Mouse (Mus musculus): Measurements from ENCODE around the gene Pwp2. TPM values are rescaled to one million over a fixed set of nuclear protein-coding genes. Genes with fewer than 3 reads are reported as not detected.
"Not testable (repeated sequence)": the region's sequence is repeated elsewhere in the genome, so short reads cannot be mapped to it uniquely, and the experiment has no call there.

Pwp2 gene
- total and polyA plus RNA-seq, 2 experiments from 2014 or later = 16.4 to 30.0 TPM

GRCm38 (mm10) chr10:78126311-78126710, 58.6 kb downstream of the Pwp2 start:
- 91% methylated on average over 5 of the region's 5 CpGs for WGBS
- Histone ChIP-seq H3K4me2 (ENCODE audit: low read depth) (no peak overlapping the region), H3K27me3 (ENCODE audit: insufficient read depth, low read length) (no peaks in the 10 kb centered on the region), H3K36me3 (ENCODE audit: insufficient read depth) (no peaks in the 10 kb centered on the region), H3K4me3 (ENCODE audit: low read depth, low read length) (no peak overlapping the region), H3K4me1 (ENCODE audit: insufficient read depth) (no peaks in the 10 kb centered on the region), H3K9me3 (ENCODE audit: low read length) (no peaks in the 10 kb centered on the region), H3K9ac (no peak overlapping the region), H3K27ac (ENCODE audit: low read depth, low read length) (no peak overlapping the region)
- ATAC-seq (no peak), DNase-seq (no peak)
- no peak for TF ChIP-seq CTCF (IDR thresholded peaks at IDR 0.05; ENCODE audit: low read depth)

- WGBS = 94% methylated on average over 8 of the region's 8 CpGs
- not testable (repeated sequence) for DNase-seq; H3K4me3 ChIP-seq (ENCODE audit: low read depth, low read length); H3K9ac ChIP-seq; H3K9me3 ChIP-seq (ENCODE audit: low read length); ATAC-seq; H3K27ac ChIP-seq (ENCODE audit: low read depth, low read length); H3K27me3 ChIP-seq (ENCODE audit: insufficient read depth, low read length); H3K36me3 ChIP-seq (ENCODE audit: insufficient read depth); H3K4me1 ChIP-seq (ENCODE audit: insufficient read depth); H3K4me2 ChIP-seq (ENCODE audit: low read depth)
These were observed 59.9 kb downstream of the Pwp2 start for GRCm38 (mm10) chr10:78125061-78125460.

GRCm38 (mm10) chr10:78124137-78124536, 60.8 kb downstream of the Pwp2 start:
- H3K9ac ChIP-seq; H3K9me3 ChIP-seq (ENCODE audit: low read length); DNase-seq; H3K27me3 ChIP-seq (ENCODE audit: insufficient read depth, low read length); H3K4me2 ChIP-seq (ENCODE audit: low read depth); H3K4me3 ChIP-seq (ENCODE audit: low read depth, low read length); ATAC-seq; H3K4me1 ChIP-seq (ENCODE audit: insufficient read depth); H3K36me3 ChIP-seq (ENCODE audit: insufficient read depth); H3K27ac ChIP-seq (ENCODE audit: low read depth, low read length): not testable (repeated sequence)
- WGBS = 69% methylated on average over 6 of the region's 6 CpGs

Other genes with a start within 250 kb of the Pwp2 start
- gene Trpm2, start 214.6 kb downstream of the Pwp2 start, total RNA-seq (2014; rRNA removed) = 5.5 and 8.7 TPM in 2 replicates
- 2.4 and 4.5 TPM in 2 replicates for gene Trpm2, start 214.6 kb downstream of the Pwp2 start, polyA plus RNA-seq (2015; fragmentation: Nextera tagmentation; extraction: Ambion mirVana)
- gene 1810043G02Rik, start 206.6 kb downstream of the Pwp2 start, total RNA-seq (2014; rRNA removed) = 46.5 and 50.4 TPM in 2 replicates
- 54.5 and 56.8 TPM in 2 replicates for gene 1810043G02Rik, start 206.6 kb downstream of the Pwp2 start, polyA plus RNA-seq (2015; fragmentation: Nextera tagmentation; extraction: Ambion mirVana)
- 85.6 and 112 TPM in 2 replicates for gene Pfkl, start 175.1 kb downstream of the Pwp2 start, total RNA-seq (2014; rRNA removed)
- gene Pfkl, start 175.1 kb downstream of the Pwp2 start, polyA plus RNA-seq (2015; fragmentation: Nextera tagmentation; extraction: Ambion mirVana) = 57.3 and 72.9 TPM in 2 replicates
- not detected in 2 replicates for gene Dnmt3l, start 143.2 kb downstream of the Pwp2 start, total RNA-seq (2014; rRNA removed)
- gene Dnmt3l, start 143.2 kb downstream of the Pwp2 start, polyA plus RNA-seq (2015; fragmentation: Nextera tagmentation; extraction: Ambion mirVana) = not detected in 2 replicates
- 0.15 TPM in 1 of 2 replicates, not detected in the other for gene Aire, start 141.5 kb downstream of the Pwp2 start, total RNA-seq (2014; rRNA removed)
- 0.14 and 0.29 TPM in 2 replicates for gene Aire, start 141.5 kb downstream of the Pwp2 start, polyA plus RNA-seq (2015; fragmentation: Nextera tagmentation; extraction: Ambion mirVana)
- 1.9 and 2.0 TPM in 2 replicates for gene Icosl, start 115.8 kb downstream of the Pwp2 start, total RNA-seq (2014; rRNA removed)
- 0.75 and 0.91 TPM in 2 replicates for gene Icosl, start 115.8 kb downstream of the Pwp2 start, polyA plus RNA-seq (2015; fragmentation: Nextera tagmentation; extraction: Ambion mirVana)
- gene D10Jhu81e, start 15.4 kb downstream of the Pwp2 start, total RNA-seq (2014; rRNA removed) = 76.7 and 85.2 TPM in 2 replicates
- gene D10Jhu81e, start 15.4 kb downstream of the Pwp2 start, polyA plus RNA-seq (2015; fragmentation: Nextera tagmentation; extraction: Ambion mirVana) = 21.2 and 24.4 TPM in 2 replicates
- gene Trappc10, start 59.5 kb upstream of the Pwp2 start, total RNA-seq (2014; rRNA removed) = 92.0 and 95.2 TPM in 2 replicates
- gene Trappc10, start 59.5 kb upstream of the Pwp2 start, polyA plus RNA-seq (2015; fragmentation: Nextera tagmentation; extraction: Ambion mirVana) = 28.9 and 31.6 TPM in 2 replicates
- 72.9 and 94.9 TPM in 2 replicates for gene Agpat3, start 167.3 kb upstream of the Pwp2 start, total RNA-seq (2014; rRNA removed)
- 72.4 and 101 TPM in 2 replicates for gene Agpat3, start 167.3 kb upstream of the Pwp2 start, polyA plus RNA-seq (2015; fragmentation: Nextera tagmentation; extraction: Ambion mirVana)
- 256 TPM in 2 replicates for gene Rrp1, start 227.9 kb upstream of the Pwp2 start, total RNA-seq (2014; rRNA removed)
- gene Rrp1, start 227.9 kb upstream of the Pwp2 start, polyA plus RNA-seq (2015; fragmentation: Nextera tagmentation; extraction: Ambion mirVana) = 401 and 455 TPM in 2 replicates
- 55.2 and 59.0 TPM in 2 replicates for gene Cstb, start 240.5 kb upstream of the Pwp2 start, total RNA-seq (2014; rRNA removed)
- 147 and 190 TPM in 2 replicates for gene Cstb, start 240.5 kb upstream of the Pwp2 start, polyA plus RNA-seq (2015; fragmentation: Nextera tagmentation; extraction: Ambion mirVana)

Measured in forebrain, postnatal 0 days (tissue).